Comparison of ENCODE assay signal across 22 mouse cellular contexts in genomic region chr6:72723143-72723542, GRCm38 (mm10).
A peak's percentile ranks its signal among the peaks of the same experiment; 100 is the strongest.
DNase-seq lines count a peak whose midpoint lies in the region; ATAC-seq and TF ChIP-seq lines count a peak whose summit lies in the region.
"Had no signal": no experiment of that assay in that cellular context is flagged by ENCODE, and none has a peak within 500 bp of the region (broad histone marks: within the 10 kb centered on the region; RNA-seq: fewer than 3 reads in every experiment).

No protein-coding gene starts in this region.

- H3K4me3 ChIP-seq in embryonic facial prominence, embryonic 13.5 days, result no peak overlapping the region
- H3K4me3 ChIP-seq in embryonic facial prominence, embryonic 10.5 days, result no peak overlapping the region
- H3K4me3 ChIP-seq in embryonic facial prominence, embryonic 14.5 days (ENCODE audit: low read depth, low read length), result no peak overlapping the region
- no peak overlapping the region for H3K4me3 ChIP-seq in limb, embryonic 11.5 days (ENCODE audit: low read depth, low read length)
- no peak overlapping the region for H3K4me3 ChIP-seq in limb, embryonic 14.5 days (replicated peaks; ENCODE audit: low read length)
- H3K4me3 ChIP-seq in heart, embryonic 12.5 days, result no peak overlapping the region
- H3K4me3 ChIP-seq: embryonic facial prominence, embryonic 12.5 days; gastrocnemius, adult 2 months; hindbrain, embryonic 12.5 days; hindbrain, embryonic 15.5 days had no signal

- no peaks in the 10 kb centered on the region for H3K9me3 ChIP-seq in embryonic facial prominence, embryonic 13.5 days
- H3K9me3 ChIP-seq in embryonic facial prominence, embryonic 10.5 days, result no peaks in the 10 kb centered on the region
- no peaks in the 10 kb centered on the region for H3K9me3 ChIP-seq in embryonic facial prominence, embryonic 14.5 days (ENCODE audit: control insufficient read depth, low read length)
- no peaks in the 10 kb centered on the region for H3K9me3 ChIP-seq in limb, embryonic 11.5 days (ENCODE audit: control insufficient read depth, low read length)
- H3K9me3 ChIP-seq in limb, embryonic 14.5 days (ENCODE audit: control insufficient read depth, low read length), result no peaks in the 10 kb centered on the region
- H3K9me3 ChIP-seq in heart, embryonic 12.5 days (replicated peaks), result no peaks in the 10 kb centered on the region
- H3K9me3 ChIP-seq: embryonic facial prominence, embryonic 12.5 days; hindbrain, embryonic 12.5 days; hindbrain, embryonic 15.5 days had no signal

- no peak overlapping the region for H3K4me2 ChIP-seq in embryonic facial prominence, embryonic 13.5 days
- H3K4me2 ChIP-seq in embryonic facial prominence, embryonic 14.5 days (ENCODE audit: low read depth, low read length), result no peak overlapping the region
- no peak overlapping the region for H3K4me2 ChIP-seq in limb, embryonic 11.5 days (ENCODE audit: low read depth, severe bottlenecking)
- no peak overlapping the region for H3K4me2 ChIP-seq in limb, embryonic 14.5 days (replicated peaks; ENCODE audit: low read depth, low read length, severe bottlenecking)
- H3K4me2 ChIP-seq in heart, embryonic 12.5 days, result no peak overlapping the region
- H3K4me2 ChIP-seq: embryonic facial prominence, embryonic 12.5 days; hindbrain, embryonic 12.5 days; hindbrain, embryonic 15.5 days had no signal

- H3K9ac ChIP-seq in embryonic facial prominence, embryonic 13.5 days, result no peak overlapping the region
- no peak overlapping the region for H3K9ac ChIP-seq in embryonic facial prominence, embryonic 14.5 days (ENCODE audit: low read depth, low read length)
- no peak overlapping the region for H3K9ac ChIP-seq in limb, embryonic 11.5 days (ENCODE audit: low read length)
- H3K9ac ChIP-seq in limb, embryonic 14.5 days (ENCODE audit: low read depth, low read length, severe bottlenecking), result no peak overlapping the region
- no peak overlapping the region for H3K9ac ChIP-seq in heart, embryonic 12.5 days
- H3K9ac ChIP-seq: embryonic facial prominence, embryonic 12.5 days; forebrain, postnatal 0 days; hindbrain, embryonic 12.5 days; hindbrain, embryonic 15.5 days had no signal

- no peaks in the 10 kb centered on the region for H3K36me3 ChIP-seq in embryonic facial prominence, embryonic 13.5 days
- H3K36me3 ChIP-seq in embryonic facial prominence, embryonic 10.5 days (replicated peaks), result peaks cover 3% of the 10 kb centered on the region; the same call in 1 of the 2 replicates
- H3K36me3 ChIP-seq in embryonic facial prominence, embryonic 14.5 days (ENCODE audit: control insufficient read depth, insufficient read depth, low read length), result no peaks in the 10 kb centered on the region
- H3K36me3 ChIP-seq in limb, embryonic 11.5 days (ENCODE audit: control insufficient read depth, insufficient read depth, low read length), result no peaks in the 10 kb centered on the region
- no peaks in the 10 kb centered on the region for H3K36me3 ChIP-seq in limb, embryonic 14.5 days (ENCODE audit: control insufficient read depth, insufficient read depth, low read length)
- no peaks in the 10 kb centered on the region for H3K36me3 ChIP-seq in heart, embryonic 12.5 days
- H3K36me3 ChIP-seq: embryonic facial prominence, embryonic 12.5 days; hindbrain, embryonic 12.5 days; hindbrain, embryonic 15.5 days had no signal

- no peak for DNase-seq in embryonic facial prominence, embryonic 10.5 days (ENCODE audit: low spot score)
- no peak for DNase-seq in embryonic facial prominence, embryonic 14.5 days (ENCODE audit: low spot score)
- DNase-seq in limb, embryonic 11.5 days (ENCODE audit: low spot score), result no peak
- DNase-seq in limb, embryonic 14.5 days (ENCODE audit: low spot score), result no peak
- DNase-seq in lung, adult 18-20 months, result no peak
- DNase-seq in gastrocnemius, postnatal 4 days (ENCODE audit: low spot score in 2 of 2), result no peak
- DNase-seq: adrenal gland, postnatal 10 days; adrenal gland, postnatal 36 days; cerebellum, adult 11 months; cerebellum, adult 2 months; cerebellum, adult 9-11 months; cerebellum, postnatal 25 days; forebrain, postnatal 0 days; gastrocnemius, adult 2 months; gastrocnemius, postnatal 14 days; heart, adult 18-20 months had no signal

- WGBS in embryonic facial prominence, embryonic 13.5 days, result 91% methylated on average over 4 of the region's 4 CpGs
- 89% methylated on average over 4 of the region's 4 CpGs for WGBS in embryonic facial prominence, embryonic 10.5 days
- 85% methylated on average over 4 of the region's 4 CpGs for WGBS in embryonic facial prominence, embryonic 14.5 days
- WGBS in limb, embryonic 11.5 days, result 86% methylated on average over 4 of the region's 4 CpGs
- 52% methylated on average over 4 of the region's 4 CpGs for whole genome bisulfite sequencing in limb, embryonic 14.5 days
- WGBS in heart, embryonic 12.5 days, result 82% methylated on average over 4 of the region's 4 CpGs

- no peak for ATAC-seq in embryonic facial prominence, embryonic 13.5 days (ENCODE audit: insufficient number of reproducible peaks, insufficient read depth, low FRiP score, low TSS enrichment, low read depth)
- ATAC-seq in embryonic facial prominence, embryonic 14.5 days (ENCODE audit: low read depth), result no peak
- ATAC-seq in limb, embryonic 11.5 days (ENCODE audit: insufficient number of reproducible peaks, low FRiP score, low TSS enrichment, low read depth), result no peak
- no peak for ATAC-seq in limb, embryonic 14.5 days (ENCODE audit: low FRiP score, low read depth)
- no peak for ATAC-seq in heart, embryonic 12.5 days (ENCODE audit: insufficient number of reproducible peaks, low FRiP score)
- ATAC-seq: intestine, postnatal 0 days had no signal

- TF ChIP-seq POLR2A in limb, embryonic 14.5 days (IDR thresholded peaks at IDR 0.05; ENCODE audit: borderline replicate concordance, extremely low read depth, insufficient read depth, insufficient read length), result no peak

- peak overlapping the region; percentile 88 for H3K27ac ChIP-seq in embryonic facial prominence, embryonic 13.5 days
- H3K27ac ChIP-seq in embryonic facial prominence, embryonic 10.5 days (replicated peaks), result no peak overlapping the region
- H3K27ac ChIP-seq in embryonic facial prominence, embryonic 14.5 days (replicated peaks; ENCODE audit: low read depth, low read length), result peak overlapping the region; percentile 79; the same call in 1 of the 2 replicates
- H3K27ac ChIP-seq in limb, embryonic 11.5 days (replicated peaks; ENCODE audit: low read depth, low read length), result 0 out of 2 replicates have a peak overlapping the region, but pooled peaks have one; percentile 21
- peak overlapping the region; percentile 78; the same call in 1 of the 2 replicates for H3K27ac ChIP-seq in limb, embryonic 14.5 days (replicated peaks; ENCODE audit: low read depth, low read length)
- no peak overlapping the region for H3K27ac ChIP-seq in heart, embryonic 12.5 days (ENCODE audit: poor library complexity, severe bottlenecking)
- H3K27ac ChIP-seq: gastrocnemius, adult 2 months; hindbrain, embryonic 12.5 days; hindbrain, embryonic 15.5 days had no signal

- H3K27me3 ChIP-seq in embryonic facial prominence, embryonic 13.5 days, result no peaks in the 10 kb centered on the region
- no peaks in the 10 kb centered on the region for H3K27me3 ChIP-seq in embryonic facial prominence, embryonic 10.5 days (replicated peaks; ENCODE audit: low read depth, poor library complexity, severe bottlenecking)
- H3K27me3 ChIP-seq in embryonic facial prominence, embryonic 14.5 days (replicated peaks; ENCODE audit: control insufficient read depth, insufficient read depth, low read length), result no peaks in the 10 kb centered on the region
- no peaks in the 10 kb centered on the region for H3K27me3 ChIP-seq in limb, embryonic 11.5 days (ENCODE audit: control insufficient read depth, insufficient read depth, low read length)
- no peaks in the 10 kb centered on the region for H3K27me3 ChIP-seq in limb, embryonic 14.5 days (ENCODE audit: control insufficient read depth, insufficient read depth, low read length)
- H3K27me3 ChIP-seq in heart, embryonic 12.5 days (replicated peaks), result no peaks in the 10 kb centered on the region
- H3K27me3 ChIP-seq: embryonic facial prominence, embryonic 12.5 days; hindbrain, embryonic 12.5 days; hindbrain, embryonic 15.5 days had no signal

- H3K4me1 ChIP-seq in embryonic facial prominence, embryonic 13.5 days, result peaks cover 79% of the 10 kb centered on the region
- peaks cover 63% of the 10 kb centered on the region for H3K4me1 ChIP-seq in embryonic facial prominence, embryonic 10.5 days
- H3K4me1 ChIP-seq in embryonic facial prominence, embryonic 14.5 days (ENCODE audit: control insufficient read depth, insufficient read depth, low read length), result peaks cover 46% of the 10 kb centered on the region
- peaks cover 37% of the 10 kb centered on the region for H3K4me1 ChIP-seq in limb, embryonic 11.5 days (ENCODE audit: control insufficient read depth, insufficient read depth, low read length)
- peaks cover 58% of the 10 kb centered on the region for H3K4me1 ChIP-seq in limb, embryonic 14.5 days (ENCODE audit: control insufficient read depth, insufficient read depth, low read length)
- H3K4me1 ChIP-seq in heart, embryonic 12.5 days (replicated peaks), result peaks cover 26% of the 10 kb centered on the region

Comparison
In these comparisons a context has a peak if more than half of its experiments do, and no peak if none do; other contexts are left out.
1. H3K27ac ChIP-seq: peak in embryonic facial prominence, embryonic 13.5 days (single experiment), embryonic facial prominence, embryonic 14.5 days (single experiment), limb, embryonic 11.5 days (single experiment) and limb, embryonic 14.5 days (single experiment); none in embryonic facial prominence, embryonic 10.5 days (single experiment) and heart, embryonic 12.5 days (single experiment).